Mouse (Mus musculus): ENCODE measurements around the gene E2f3.

Gene E2f3

DNA sequence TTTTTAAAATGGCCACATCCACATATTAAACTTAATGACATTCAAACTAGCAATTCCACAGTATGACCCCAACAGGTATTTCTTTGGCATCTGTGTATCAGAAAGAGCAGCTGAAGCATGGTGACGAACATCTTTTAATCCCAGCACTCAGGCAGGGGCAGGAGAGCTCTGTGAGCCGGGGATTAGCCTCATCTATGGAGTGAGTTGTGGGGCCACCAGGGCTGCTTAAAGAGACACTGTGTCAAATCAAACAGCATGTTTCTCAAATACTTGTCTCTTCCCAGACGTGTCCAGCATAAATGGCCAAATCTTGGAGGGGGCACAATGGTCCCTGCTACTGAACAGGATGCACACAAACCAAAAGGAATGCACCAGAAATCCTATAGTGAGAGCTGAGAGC is 59.7 kb downstream of the E2f3 start:
- DNase-seq (ENCODE audit: low read depth, low spot score), result no peak

DNA sequence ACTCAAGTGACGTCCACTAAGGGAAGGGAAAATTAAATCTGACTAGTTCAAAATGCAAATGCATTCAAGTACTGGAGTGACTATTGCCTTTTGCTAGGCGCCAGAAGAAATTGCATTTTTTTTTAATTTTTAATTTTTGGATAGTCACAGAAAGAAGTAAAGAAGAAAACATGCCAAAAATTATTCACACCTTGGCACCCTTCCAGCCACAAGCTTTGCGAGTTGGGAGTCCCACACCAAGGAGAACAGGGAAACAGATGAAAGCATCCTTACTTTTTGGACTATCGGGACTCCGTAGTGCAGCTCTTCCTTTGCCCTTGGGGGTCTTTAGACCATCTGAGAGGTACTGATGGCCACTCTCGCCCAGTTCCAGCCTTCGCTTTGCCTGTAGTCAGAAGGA is 66.0 kb downstream of the E2f3 start:
- no peak for DNase-seq (ENCODE audit: low read depth, low spot score)

DNA sequence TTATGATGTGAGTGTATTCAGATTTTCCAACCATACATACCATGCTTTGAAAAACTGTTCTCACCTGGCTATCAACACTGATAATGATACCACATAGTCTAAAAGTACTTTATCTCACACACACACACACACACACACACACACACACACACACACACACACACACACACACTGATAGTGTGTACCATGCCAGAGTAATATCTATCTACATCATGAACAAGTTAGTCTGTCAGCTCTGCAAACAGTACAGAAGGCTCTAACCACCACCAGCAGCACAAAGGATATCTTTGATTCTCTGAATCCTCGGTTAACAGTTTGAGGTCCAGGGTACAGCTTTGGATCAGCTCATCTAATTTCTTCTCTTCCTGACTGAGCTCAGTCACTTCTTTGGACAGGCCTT is 69.3 kb downstream of the E2f3 start:
- DNase-seq (ENCODE audit: low read depth, low spot score), result no peak

GRCm38 (mm10) chr13:29913606-29914005 is 72.3 kb downstream of the E2f3 start:
- no peak for DNase-seq (ENCODE audit: low read depth, low spot score)

GRCm38 (mm10) chr13:29913061-29913460 is 72.8 kb downstream of the E2f3 start:
- DNase-seq (ENCODE audit: low read depth, low spot score), result no peak

DNA sequence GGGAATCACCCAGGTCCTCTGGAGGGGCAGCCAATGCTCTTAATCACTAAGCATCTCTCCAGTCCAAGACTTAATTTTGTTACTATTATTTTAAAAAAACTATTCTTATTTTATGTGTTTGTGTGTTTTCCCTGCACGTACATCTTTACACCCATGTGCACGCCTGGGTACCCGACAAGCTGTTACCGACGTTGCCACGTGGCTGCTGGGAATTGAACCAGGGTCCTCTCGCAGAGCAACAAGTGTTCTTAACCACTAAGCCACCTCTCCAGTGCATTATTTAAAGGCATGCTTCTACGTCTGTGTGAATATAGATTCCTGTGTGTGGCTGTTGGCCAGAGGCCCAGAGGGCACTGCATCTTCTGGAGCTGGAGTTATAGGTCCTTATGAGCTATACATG is 73.6 kb downstream of the E2f3 start:
- DNase-seq (ENCODE audit: low read depth, low spot score), result no peak

DNA sequence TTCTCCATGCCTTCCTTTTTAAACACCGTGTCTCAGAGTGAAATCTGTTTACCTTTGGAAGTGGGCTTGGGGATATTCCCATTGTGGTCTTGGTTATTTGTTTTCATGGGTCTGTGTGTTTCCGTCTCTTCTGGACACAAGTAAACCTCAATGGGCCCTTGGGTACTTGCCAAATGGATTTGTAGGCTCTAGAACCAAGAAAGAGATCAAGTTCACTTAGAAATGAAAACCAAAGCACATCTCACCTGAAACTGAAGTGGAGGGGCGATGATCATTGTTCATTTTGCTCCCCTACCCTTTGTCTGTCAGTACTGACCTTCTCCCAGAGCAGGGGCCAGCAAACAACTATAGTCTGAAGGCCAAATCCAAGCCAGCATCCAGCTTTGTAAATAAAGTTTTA is 74.7 kb downstream of the E2f3 start:
- DNase-seq (ENCODE audit: low read depth, low spot score), result no peak

GRCm38 (mm10) chr13:29908431-29908830 is 77.4 kb downstream of the E2f3 start:
- DNase-seq (ENCODE audit: low read depth, low spot score), result no peak

GRCm38 (mm10) chr13:29907995-29908394 is 77.9 kb downstream of the E2f3 start:
- no peak for DNase-seq (ENCODE audit: low read depth, low spot score)

- DNase-seq (ENCODE audit: low read depth, low spot score), result no peak
Observed at GRCm38 (mm10) chr13:29906734-29907133, 79.1 kb downstream of the E2f3 start.

GRCm38 (mm10) chr13:29903341-29903740 is 82.5 kb downstream of the E2f3 start:
- DNase-seq (ENCODE audit: low read depth, low spot score), result peak; percentile 1

GRCm38 (mm10) chr13:29902676-29903075 is 83.2 kb downstream of the E2f3 start:
- no peak for DNase-seq (ENCODE audit: low read depth, low spot score)

DNA sequence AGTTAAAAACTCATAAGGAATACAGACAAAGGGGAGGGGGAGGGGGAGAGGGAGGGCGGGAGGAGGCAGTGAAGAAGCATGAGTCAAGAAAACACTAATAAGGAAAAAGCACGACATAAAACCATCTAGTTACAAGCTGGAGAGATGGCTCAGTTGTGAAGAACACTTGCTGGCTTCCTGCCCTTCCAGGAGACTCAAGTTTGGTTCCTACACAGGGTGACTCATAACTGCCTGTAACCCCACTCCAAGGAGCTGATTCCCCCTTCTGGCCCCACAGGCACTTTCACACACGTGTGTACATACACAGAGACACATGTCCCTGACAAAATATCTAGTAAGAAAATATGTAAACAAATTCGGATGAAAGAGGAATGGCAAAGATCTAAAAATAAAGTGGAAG is 84.2 kb downstream of the E2f3 start:
- no peak for DNase-seq (ENCODE audit: low read depth, low spot score)

DNA sequence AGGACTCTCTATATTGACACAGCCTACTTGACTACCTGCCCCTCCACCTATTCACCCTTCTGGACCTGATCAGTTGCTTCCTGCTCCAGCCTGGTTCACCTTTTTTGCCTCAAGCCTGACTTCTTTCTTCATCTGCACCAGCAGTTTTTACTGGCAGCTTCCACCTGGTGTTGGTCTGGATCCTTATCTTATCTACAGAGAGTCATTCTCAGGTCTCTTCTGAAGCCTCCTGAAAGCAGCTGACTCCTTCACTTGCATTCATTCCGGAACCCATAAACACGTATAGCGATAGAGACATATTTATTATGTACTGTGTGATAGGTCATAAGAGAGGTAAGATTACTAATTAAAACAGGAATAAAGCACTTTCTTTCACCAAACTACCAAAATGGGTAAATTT is 119.1 kb downstream of the E2f3 start:
- DNase-seq (ENCODE audit: low read depth, low spot score), result no peak

- no peak for DNase-seq (ENCODE audit: low read depth, low spot score)
Observed at GRCm38 (mm10) chr13:29864331-29864730, 121.5 kb downstream of the E2f3 start.

- no peak for DNase-seq (ENCODE audit: low read depth, low spot score)
Observed at GRCm38 (mm10) chr13:29860087-29860486, 125.8 kb downstream of the E2f3 start.

GRCm38 (mm10) chr13:29857436-29857835 is 128.4 kb downstream of the E2f3 start:
- DNase-seq (ENCODE audit: low read depth, low spot score), result peak; percentile 57

Measured in CD4-positive helper T cell, adult 2 months (primary cell).